ENCODE assay signal across 16 mouse cellular contexts in genomic region chr1:185226889-185227288, GRCm38 (mm10).
"Had no signal": no experiment of that assay in that cellular context is flagged by ENCODE, and none has a peak within 500 bp of the region (broad histone marks: within the 10 kb centered on the region; RNA-seq: fewer than 3 reads in every experiment).

No protein-coding gene starts in this region.

- H3K4me3 ChIP-seq: liver, embryonic 12.5 days; midbrain, embryonic 10.5 days; midbrain, embryonic 12.5 days; myocyte; neural tube, embryonic 13.5 days; neural tube, embryonic 15.5 days; stomach, embryonic 15.5 days had no signal

- H3K9ac ChIP-seq: liver, embryonic 12.5 days; liver, embryonic 14.5 days; midbrain, embryonic 12.5 days; neural tube, embryonic 13.5 days; neural tube, embryonic 15.5 days; stomach, embryonic 15.5 days had no signal

- DNase-seq: midbrain, embryonic 14.5 days; retina, postnatal 1 day; right cerebral cortex, postnatal 14 days; thymus, adult 2 months; thymus, postnatal 25 days; thymus, postnatal 4 days had no signal

- H3K27ac ChIP-seq: liver, embryonic 12.5 days; liver, embryonic 14.5 days; midbrain, embryonic 10.5 days; midbrain, embryonic 12.5 days; neural tube, embryonic 13.5 days; neural tube, embryonic 15.5 days; stomach, embryonic 15.5 days; stomach, postnatal 0 days had no signal

- H3K4me1 ChIP-seq: midbrain, embryonic 12.5 days; neural tube, embryonic 13.5 days; neural tube, embryonic 15.5 days had no signal

- H3K9me3 ChIP-seq: liver, embryonic 12.5 days; midbrain, embryonic 10.5 days; midbrain, embryonic 12.5 days; neural tube, embryonic 13.5 days; neural tube, embryonic 15.5 days; stomach, embryonic 15.5 days had no signal

- H3K4me2 ChIP-seq: liver, embryonic 12.5 days; midbrain, embryonic 12.5 days; neural tube, embryonic 13.5 days; neural tube, embryonic 15.5 days; stomach, embryonic 15.5 days had no signal

- H3K27me3 ChIP-seq: liver, embryonic 12.5 days; midbrain, embryonic 12.5 days; neural tube, embryonic 13.5 days; neural tube, embryonic 15.5 days; stomach, embryonic 15.5 days had no signal

- ATAC-seq: liver, embryonic 12.5 days; midbrain, embryonic 16.5 days had no signal
